21 mouse cellular contexts compared by ENCODE assay signal in the genomic region with DNA sequence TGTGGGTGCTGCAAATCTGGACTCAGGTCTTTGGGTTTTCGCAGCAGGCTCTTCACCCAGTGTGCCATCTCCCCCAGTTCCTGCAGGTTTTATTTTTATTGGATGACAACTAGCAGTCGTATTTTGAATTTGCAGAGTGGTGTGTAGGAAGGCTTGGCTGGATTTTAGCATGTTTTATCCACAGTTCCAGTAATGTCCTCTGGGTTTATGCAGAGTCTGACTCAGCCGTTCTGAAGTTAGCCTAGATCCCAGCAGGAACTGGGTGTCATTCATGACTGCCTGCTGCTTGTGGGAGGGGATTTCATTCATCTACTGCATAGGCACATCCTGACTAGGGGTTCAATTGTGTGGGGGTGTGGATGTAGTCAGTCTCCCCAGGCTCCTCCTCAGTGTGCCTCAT. TPM values are rescaled to one million over a fixed set of nuclear protein-coding genes. Genes with fewer than 3 reads are reported as not detected.
DNase-seq lines count a peak whose midpoint lies in the region; ATAC-seq lines count a peak whose summit lies in the region.
"Had no signal": no experiment of that assay in that cellular context is flagged by ENCODE, and none has a peak within 500 bp of the region (broad histone marks: within the 10 kb centered on the region; RNA-seq: fewer than 3 reads in every experiment).

No protein-coding gene starts in this region.

- H3K27me3 ChIP-seq in heart, embryonic 16.5 days (ENCODE audit: control insufficient read depth, insufficient read depth, low read length) = no peaks in the 10 kb centered on the region
- H3K27me3 ChIP-seq: embryonic facial prominence, embryonic 13.5 days; heart, embryonic 15.5 days; kidney, embryonic 15.5 days had no signal

- intact Hi-C loops in heart, postnatal 25 days (cut with DNase I) = no loop called here

- peaks cover 35% of the 10 kb centered on the region for H3K4me1 ChIP-seq in heart, embryonic 16.5 days (ENCODE audit: control insufficient read depth, insufficient read depth, low read length)
- H3K4me1 ChIP-seq: kidney, embryonic 15.5 days had no signal

- no peak overlapping the region for H3K27ac ChIP-seq in heart, embryonic 16.5 days (ENCODE audit: low read length)
- H3K27ac ChIP-seq: embryonic facial prominence, embryonic 13.5 days; forebrain, embryonic 10.5 days; heart, adult 2 months; heart, embryonic 15.5 days; kidney, embryonic 15.5 days had no signal

- no peaks in the 10 kb centered on the region for H3K9me3 ChIP-seq in heart, embryonic 16.5 days (replicated peaks; ENCODE audit: control insufficient read depth, low read length)
- H3K9me3 ChIP-seq: forebrain, embryonic 10.5 days; heart, embryonic 15.5 days; kidney, embryonic 15.5 days had no signal

- H3K4me2 ChIP-seq in heart, embryonic 16.5 days (ENCODE audit: low read depth, low read length) = no peak overlapping the region
- H3K4me2 ChIP-seq: embryonic facial prominence, embryonic 13.5 days; heart, embryonic 15.5 days; kidney, embryonic 15.5 days; midbrain, embryonic 11.5 days had no signal

- H3K36me3 ChIP-seq in heart, embryonic 16.5 days (ENCODE audit: control insufficient read depth, insufficient read depth) = no peaks in the 10 kb centered on the region
- H3K36me3 ChIP-seq: heart, embryonic 15.5 days; kidney, embryonic 15.5 days had no signal

- 0 out of 2 replicates have a peak, but pooled peaks have one; percentile 21 for ATAC-seq in heart, embryonic 16.5 days (replicated peaks; ENCODE audit: extremely low read depth, insufficient read depth, low FRiP score)
- ATAC-seq: liver, postnatal 0 days had no signal

- H3K9ac ChIP-seq in heart, embryonic 16.5 days (ENCODE audit: low read length) = no peak overlapping the region
- H3K9ac ChIP-seq: embryonic facial prominence, embryonic 13.5 days; heart, embryonic 15.5 days; kidney, embryonic 15.5 days; liver, postnatal 0 days had no signal

- no peak for DNase-seq in heart, postnatal 25 days (ENCODE audit: low spot score)
- peak; percentile 68 to 76 for DNase-seq in right cerebral cortex, adult 2 months (ENCODE audit: low spot score in 2 of 2)
- DNase-seq in right cerebral cortex, postnatal 14 days = no peak
- peak; percentile 50 to 51 for DNase-seq in layer of hippocampus, postnatal 36 days
- DNase-seq in telencephalon, adult 2 months (ENCODE audit: low read depth, low spot score) = peak; percentile 91
- no peak for DNase-seq in spleen, postnatal 14 days (ENCODE audit: low spot score in 2 of 2)
- no peak for DNase-seq in testis, postnatal 10 days (ENCODE audit: low spot score)
- DNase-seq: adrenal gland, postnatal 36 days; cerebellum, adult 8-10 months; gastrocnemius, postnatal 14 days; heart, adult 2 months; liver; liver, postnatal 0 days; lung, postnatal 36 days; thymus, postnatal 25 days had no signal

- no peak overlapping the region for H3K4me3 ChIP-seq in heart, embryonic 16.5 days (ENCODE audit: low read length)
- H3K4me3 ChIP-seq: embryonic facial prominence, embryonic 13.5 days; forebrain, embryonic 10.5 days; heart, adult 2 months; heart, embryonic 15.5 days; kidney, embryonic 15.5 days had no signal

- WGBS in heart, embryonic 16.5 days = 57% methylated on average over 3 of the region's 3 CpGs

RNA-seq across cellular contexts. Expression of gene Samd4, which starts 16.0 kb away (rescaled TPM):
- polyA plus RNA-seq in heart, embryonic 16.5 days (2015; fragmentation: Nextera tagmentation; extraction: Ambion mirVana) = 16.1 and 17.8 TPM in 2 replicates
- 10 to 100 TPM; 57.1 to 57.9 TPM for total RNA-seq in heart, postnatal 25 days (2021)
- 10 to 100 TPM; 11.3 to 13.0 TPM for total RNA-seq in layer of hippocampus, postnatal 36 days (2021)

Comparison
In these comparisons a context has a peak if more than half of its experiments do, and no peak if none do; other contexts are left out.
1. DNase-seq: peak in right cerebral cortex, adult 2 months (2 of 2), layer of hippocampus, postnatal 36 days (2 of 2) and telencephalon, adult 2 months (single experiment); none in heart, postnatal 25 days (single experiment), right cerebral cortex, postnatal 14 days (single experiment), spleen, postnatal 14 days (0 of 2) and testis, postnatal 10 days (single experiment).
2. RNA of gene Samd4, which starts 16.0 kb away (total RNA-seq): 57.1 to 57.9 TPM in heart, postnatal 25 days; 11.3 to 13.0 TPM in layer of hippocampus, postnatal 36 days; every median in the first group is over 4 times any median in the second.